Mouse (Mus musculus) erythroid progenitor cell, adult 5-6 weeks (primary cell): ENCODE results near the gene Slc2a13. TPM values are rescaled to one million over a fixed set of nuclear protein-coding genes. Genes with fewer than 3 reads are reported as not detected.

ENCODE experiments used
- ATAC-seq: replicated peaks from 2 replicates; pipeline ENCODE4 v1.8.0; 2016; ENCODE audit warnings: moderate number of reproducible peaks, mild to moderate bottlenecking, moderate TSS enrichment, inconsistent platforms; ENCODE audit not compliant: poor library complexity, low FRiP score, severe bottlenecking
- total RNA-seq, 2 experiments: library from RNA; stranded (forward) in 1 of 2; stranded (reverse) in 1 of 2; fragments of 150-400 nt in 1 of 2; fragments of 186-747, 209-891 nt in 1 of 2; gene quantifications; 2 replicates each; pipeline versions ENCODE4 v1.2.3 to v1.2.4; 2015 to 2017; ENCODE audit warnings: low replicate concordance in 2 of 2

Gene Slc2a13
- total RNA-seq, 2 experiments from 2014 or later = not detected

- no peak for ATAC-seq
Observed at GRCm38 (mm10) chr15:91299319-91299835, 273.7 kb downstream of the Slc2a13 start.

- no peak for ATAC-seq
Observed at GRCm38 (mm10) chr15:91283418-91283817, 289.6 kb downstream of the Slc2a13 start.

GRCm38 (mm10) chr15:91282822-91283221 is 290.2 kb downstream of the Slc2a13 start:
- no peak for ATAC-seq

GRCm38 (mm10) chr15:91281521-91281920 is 291.5 kb downstream of the Slc2a13 start:
- ATAC-seq = no peak

GRCm38 (mm10) chr15:91279571-91279970 is 293.5 kb downstream of the Slc2a13 start:
- ATAC-seq = no peak

- ATAC-seq = no peak
Observed at GRCm38 (mm10) chr15:91275961-91276360, 297.1 kb downstream of the Slc2a13 start.

GRCm38 (mm10) chr15:91268532-91268931 is 304.5 kb downstream of the Slc2a13 start:
- ATAC-seq = no peak

- ATAC-seq = no peak
Observed at GRCm38 (mm10) chr15:91263926-91264325, 309.1 kb downstream of the Slc2a13 start.

GRCm38 (mm10) chr15:91260578-91260977 is 312.5 kb downstream of the Slc2a13 start:
- ATAC-seq = peak; percentile 93

GRCm38 (mm10) chr15:91257140-91257539 is 315.9 kb downstream of the Slc2a13 start:
- no peak for ATAC-seq

- ATAC-seq = no peak
Observed at GRCm38 (mm10) chr15:91255308-91255707, 317.8 kb downstream of the Slc2a13 start.

GRCm38 (mm10) chr15:91252956-91253355 is 320.1 kb downstream of the Slc2a13 start:
- ATAC-seq = 0 out of 2 replicates have a peak, but pooled peaks have one; percentile 32

GRCm38 (mm10) chr15:91251544-91252408 is 321.3 kb downstream of the Slc2a13 start:
- peak; percentile 82 for ATAC-seq

GRCm38 (mm10) chr15:91250815-91251214 is 322.2 kb downstream of the Slc2a13 start:
- no peak for ATAC-seq

GRCm38 (mm10) chr15:91240683-91241335 is 332.3 kb downstream of the Slc2a13 start:
- no peak for ATAC-seq

GRCm38 (mm10) chr15:91237294-91237693 is 335.8 kb downstream of the Slc2a13 start:
- no peak for ATAC-seq

Other genes starting within 250 kb of the Slc2a13 start
- 8.0 and 16.2 TPM in 2 replicates for gene Lrrk2, start 99.9 kb upstream of the Slc2a13 start, total RNA-seq (2015; ENCODE audit: low replicate concordance)
- gene Lrrk2, start 99.9 kb upstream of the Slc2a13 start, total RNA-seq (2017; ENCODE audit: low replicate concordance) = 9.9 and 15.5 TPM in 2 replicates